Mouse (Mus musculus) gastrocnemius, adult 8-10 months (tissue): ENCODE measurements around the gene Rnf150. TPM values are rescaled to one million over a fixed set of nuclear protein-coding genes. Genes with fewer than 3 reads are reported as not detected.
A peak's percentile ranks its signal among the peaks of the same experiment; 100 is the strongest.
"Not testable (repeated sequence)": the region's sequence is repeated elsewhere in the genome, so short reads cannot be mapped to it uniquely, and the experiment has no call there.

Source experiments
- DNase-seq, 2 experiments: peaks; one replicate each; pipeline ENCODE4 v3.0.0; 2022; ENCODE audit warnings: low spot score in 2 of 2
- total RNA-seq, 4 experiments: library from RNA; stranded (reverse); gene quantifications; 2 replicates each; pipeline ENCODE4 v1.2.4; 2022

Rnf150 gene
- total RNA-seq, 4 experiments from 2014 or later: 35.8 to 50.2 (median 41.7) TPM

GRCm38 (mm10) chr8:83074248-83074647, 211.1 kb downstream of the Rnf150 start:
- no peak for DNase-seq

GRCm38 (mm10) chr8:83076621-83077020, 213.5 kb downstream of the Rnf150 start:
- no peak for DNase-seq

GRCm38 (mm10) chr8:83077329-83077728, 214.2 kb downstream of the Rnf150 start:
- DNase-seq: no peak

GRCm38 (mm10) chr8:83078701-83079533, 215.8 kb downstream of the Rnf150 start:
- DNase-seq: no peak

- no peak for DNase-seq
Measured at GRCm38 (mm10) chr8:83079534-83079844, 216.3 kb downstream of the Rnf150 start.

GRCm38 (mm10) chr8:83081266-83081665, 218.1 kb downstream of the Rnf150 start:
- no peak for DNase-seq

GRCm38 (mm10) chr8:83081806-83082205, 218.7 kb downstream of the Rnf150 start:
- not testable (repeated sequence) for DNase-seq

GRCm38 (mm10) chr8:83082251-83082650, 219.1 kb downstream of the Rnf150 start:
- DNase-seq: no peak

GRCm38 (mm10) chr8:83083452-83083851, 220.3 kb downstream of the Rnf150 start:
- no peak for DNase-seq

- no peak for DNase-seq
Measured at GRCm38 (mm10) chr8:83085581-83085980, 222.4 kb downstream of the Rnf150 start.

GRCm38 (mm10) chr8:83086625-83087024, 223.5 kb downstream of the Rnf150 start:
- no peak for DNase-seq

- no peak for DNase-seq
Measured at GRCm38 (mm10) chr8:83087604-83088003, 224.4 kb downstream of the Rnf150 start.

GRCm38 (mm10) chr8:83088156-83088555, 225.0 kb downstream of the Rnf150 start:
- DNase-seq: no peak

- DNase-seq: peak; percentile 74 to 78
Measured at GRCm38 (mm10) chr8:83089336-83089986, 226.3 kb downstream of the Rnf150 start.

GRCm38 (mm10) chr8:83090446-83090845, 227.3 kb downstream of the Rnf150 start:
- DNase-seq: no peak

GRCm38 (mm10) chr8:83100041-83100440, 236.9 kb downstream of the Rnf150 start:
- DNase-seq: no peak

GRCm38 (mm10) chr8:83102957-83103510, 239.9 kb downstream of the Rnf150 start:
- no peak for DNase-seq

- no peak for DNase-seq
Measured at GRCm38 (mm10) chr8:83103968-83104367, 240.8 kb downstream of the Rnf150 start.

- DNase-seq: no peak
Measured at GRCm38 (mm10) chr8:83109756-83110155, 246.6 kb downstream of the Rnf150 start.

GRCm38 (mm10) chr8:83110177-83110576, 247.0 kb downstream of the Rnf150 start:
- DNase-seq: no peak

- DNase-seq: no peak
Measured at GRCm38 (mm10) chr8:83135086-83135485, 271.9 kb downstream of the Rnf150 start.

- no peak for DNase-seq
Measured at GRCm38 (mm10) chr8:83140068-83140467, 276.9 kb downstream of the Rnf150 start.

- no peak for DNase-seq
Measured at GRCm38 (mm10) chr8:83140701-83141111, 277.6 kb downstream of the Rnf150 start.
